Mouse (Mus musculus) spleen, adult 2 months (tissue): ENCODE results near the gene Slc25a11. TPM values are rescaled to one million over a fixed set of nuclear protein-coding genes. Genes with fewer than 3 reads are reported as not detected.

ENCODE experiments used
- DNase-seq, 2 experiments: peaks; one replicate each; pipeline versions ENCODE4 v3.0.0 to v3.0.0-alpha.2; 2012 to 2021; ENCODE audit warnings: low spot score in 2 of 2, low read depth in 1 of 2
- H3K27ac ChIP-seq: fragments of 200-500 bp; 2 replicates; pipeline ENCODE4 v1.5.1; 2012; ENCODE audit warnings: low read length, inconsistent platforms; ENCODE audit not compliant: insufficient read depth
- H3K27me3 ChIP-seq: fragments of 200-500 bp; 2 replicates; pipeline ENCODE4 v1.6.1; 2012; ENCODE audit warnings: mild to moderate bottlenecking, moderate library complexity, low read length, inconsistent platforms; ENCODE audit not compliant: control insufficient read depth, insufficient read depth
- H3K36me3 ChIP-seq: fragments of 200-500 bp; 2 replicates; pipeline ENCODE4 v1.6.1; 2012; ENCODE audit warnings: mild to moderate bottlenecking, low read length, inconsistent platforms; ENCODE audit not compliant: control insufficient read depth, insufficient read depth
- H3K4me1 ChIP-seq: fragments of 200-500 bp; 2 replicates; pipeline ENCODE4 v1.6.1; 2011; ENCODE audit warnings: inconsistent platforms; ENCODE audit not compliant: control insufficient read depth, insufficient read depth, insufficient read length
- H3K4me3 ChIP-seq: fragments of 200-500 bp; 2 replicates; pipeline ENCODE4 v1.5.1; 2011; ENCODE audit warnings: mild to moderate bottlenecking, inconsistent platforms; ENCODE audit not compliant: insufficient read depth, insufficient read length; ENCODE audit errors: extremely low read depth
- CTCF ChIP-seq: fragments of 200-500 bp; IDR thresholded peaks from 2 replicates; pipeline ENCODE4 v1.5.1; 2011; ENCODE audit warnings: mild to moderate bottlenecking, inconsistent platforms; ENCODE audit not compliant: insufficient read depth, insufficient read length, insufficient replicate concordance; ENCODE audit errors: extremely low read depth
- POLR2A ChIP-seq: fragments of 200-500 bp; IDR thresholded peaks from 2 replicates; pipeline ENCODE4 v1.6.1; 2011; ENCODE audit warnings: low read depth, low read length, inconsistent platforms
- WGBS: fragments of 180-500 bp; shearing (Covaris S2); methylation state at CpG from one replicate; pipeline ENCODE4 v1.1.7; 2018; 5-methylcytosine and 5-hydroxymethylcytosine counted together
- polyA plus RNA-seq: library from polyadenylated mRNA; depleted of rRNA; stranded (reverse); fragments of >200 nt; gene quantifications from 2 replicates; pipeline ENCODE4 v1.2.3, GENCODE M21; 2012

Gene Slc25a11
- polyA plus RNA-seq, 1 experiment: 73.0 TPM

GRCm38 (mm10) chr11:70651391-70651790 lies 4.1 kb upstream of the Slc25a11 start:
- TF ChIP-seq CTCF: no peak
- no peak; the same call in 1 of the 2 replicates for TF ChIP-seq POLR2A

GRCm38 (mm10) chr11:70650322-70651175 lies 3.3 kb upstream of the Slc25a11 start:
- DNase-seq: peak; percentile 50 to 83
- no peak for TF ChIP-seq CTCF
- TF ChIP-seq POLR2A: no peak
- Histone ChIP-seq H3K36me3 (peaks cover 44% of the 10 kb centered on the region), H3K27me3 (no peaks in the 10 kb centered on the region), H3K4me3 (peak overlapping the region; percentile 45), H3K27ac (peak overlapping the region; percentile 92), H3K4me1 (peaks cover 20% of the 10 kb centered on the region; the same call in 1 of the 2 replicates)
- WGBS: 25% methylated on average over 12 of the region's 12 CpGs

More at GRCm38 (mm10) chr11:70651391-70651790, 4.1 kb upstream of the Slc25a11 start:
- Histone ChIP-seq H3K4me1 (peaks cover 19% of the 10 kb centered on the region; the same call in 1 of the 2 replicates), H3K27me3 (no peaks in the 10 kb centered on the region), H3K36me3 (peaks cover 44% of the 10 kb centered on the region), H3K4me3 (peak overlapping the region; percentile 34; the same call in 1 of the 2 replicates), H3K27ac (peak overlapping the region; percentile 92)
- no peak for DNase-seq
- WGBS: 15% methylated on average over 2 of the region's 2 CpGs

GRCm38 (mm10) chr11:70649185-70649734 lies 2.0 kb upstream of the Slc25a11 start:
- peaks cover 53% of the 10 kb centered on the region for H3K36me3 ChIP-seq
- no peaks in the 10 kb centered on the region for H3K27me3 ChIP-seq
- H3K4me3 ChIP-seq: peak overlapping the region; percentile 80; the same call in 1 of the 2 replicates
- 69% methylated on average over 8 of the region's 8 CpGs for WGBS
- peaks cover 20% of the 10 kb centered on the region; the same call in 1 of the 2 replicates for H3K4me1 ChIP-seq
- no peak for TF ChIP-seq CTCF
- no peak for TF ChIP-seq POLR2A
- peak overlapping the region; percentile 57 for H3K27ac ChIP-seq
- no peak for DNase-seq

GRCm38 (mm10) chr11:70648512-70648911 lies 1.2 kb upstream of the Slc25a11 start:
- no peaks in the 10 kb centered on the region for H3K27me3 ChIP-seq
- H3K27ac ChIP-seq: peak overlapping the region; percentile 92
- peak overlapping the region; percentile 80 for H3K4me3 ChIP-seq
- 3% methylated on average over 4 of the region's 4 CpGs for WGBS
- no peak for TF ChIP-seq CTCF
- TF ChIP-seq POLR2A: no peak
- peaks cover 20% of the 10 kb centered on the region; the same call in 1 of the 2 replicates for H3K4me1 ChIP-seq
- peaks cover 50% of the 10 kb centered on the region for H3K36me3 ChIP-seq
- no peak for DNase-seq

- DNase-seq: peak in 1 of 2 experiments; percentile 55
- Histone ChIP-seq H3K27me3 (no peaks in the 10 kb centered on the region), H3K4me3 (peak overlapping the region; percentile 80), H3K4me1 (peaks cover 20% of the 10 kb centered on the region; the same call in 1 of the 2 replicates), H3K36me3 (peaks cover 44% of the 10 kb centered on the region), H3K27ac (peak overlapping the region; percentile 92)
- 3% methylated on average over 28 of the region's 28 CpGs for WGBS
- TF ChIP-seq CTCF: no peak
- peak; percentile 43 for TF ChIP-seq POLR2A
These were observed 589 bp upstream of the Slc25a11 start for GRCm38 (mm10) chr11:70647716-70648420.

- no peak for DNase-seq
- peak overlapping the region; percentile 90 for H3K27ac ChIP-seq
- H3K4me1 ChIP-seq: peaks cover 20% of the 10 kb centered on the region; the same call in 1 of the 2 replicates
- no peak for TF ChIP-seq POLR2A
- no peak for TF ChIP-seq CTCF
- peak overlapping the region; percentile 79 for H3K4me3 ChIP-seq
- no peaks in the 10 kb centered on the region for H3K27me3 ChIP-seq
- H3K36me3 ChIP-seq: peaks cover 29% of the 10 kb centered on the region
- 26% methylated on average over 3 of the region's 3 CpGs for WGBS
These were observed 1.1 kb downstream of the Slc25a11 start for GRCm38 (mm10) chr11:70646259-70646555.
